ENCODE assay signal across 41 mouse cellular contexts in genomic region chr2:35419671-35420070, GRCm38 (mm10). TPM values are rescaled to one million over a fixed set of nuclear protein-coding genes. Genes with fewer than 3 reads are reported as not detected.
DNase-seq lines count a peak whose midpoint lies in the region; ATAC-seq and TF ChIP-seq lines count a peak whose summit lies in the region.
"Had no signal": no experiment of that assay in that cellular context is flagged by ENCODE, and none has a peak within 500 bp of the region (broad histone marks: within the 10 kb centered on the region; RNA-seq: fewer than 3 reads in every experiment).

No protein-coding gene starts in this region.

- no peaks in the 10 kb centered on the region for H3K9me3 ChIP-seq in midbrain, embryonic 11.5 days (ENCODE audit: control insufficient read depth, low read length)
- H3K9me3 ChIP-seq in midbrain, embryonic 14.5 days (ENCODE audit: control insufficient read depth, low read length): no peaks in the 10 kb centered on the region
- H3K9me3 ChIP-seq in liver, embryonic 14.5 days (ENCODE audit: control insufficient read depth, low read length): no peaks in the 10 kb centered on the region
- H3K9me3 ChIP-seq: forebrain, embryonic 13.5 days; neural tube, embryonic 15.5 days had no signal

- DNase-seq in midbrain, embryonic 11.5 days (ENCODE audit: low spot score, missing footprints): peak; percentile 44
- DNase-seq in midbrain, embryonic 14.5 days: no peak
- peak; percentile 58 to 61 (median 60) for DNase-seq in liver, embryonic 14.5 days (ENCODE audit: low read depth in 3 of 3, low spot score in 3 of 3)
- no peak for DNase-seq in left cerebral cortex, adult 18-20 months (ENCODE audit: low spot score in 2 of 2)
- DNase-seq in kidney, postnatal 14 days: no peak
- DNase-seq in left cerebral cortex, adult 11 months (ENCODE audit: low spot score): no peak
- DNase-seq: adrenal gland, adult 2 months; cerebellum, adult 18-20 months; cerebellum, postnatal 10 days; gastrocnemius, postnatal 25 days; heart, adult 11 months; kidney, adult 2 months; layer of hippocampus, postnatal 36 days; lung, embryonic 14.5 days; spleen, adult 18-20 months; thymus, adult 2 months; thymus, postnatal 4 days had no signal

- H3K9ac ChIP-seq in midbrain, embryonic 11.5 days (ENCODE audit: low read length): no peak overlapping the region
- no peak overlapping the region for H3K9ac ChIP-seq in midbrain, embryonic 14.5 days (replicated peaks; ENCODE audit: low read length)
- peak overlapping the region; percentile 18 for H3K9ac ChIP-seq in liver, embryonic 14.5 days (replicated peaks)
- H3K9ac ChIP-seq: embryonic facial prominence, embryonic 13.5 days; forebrain, embryonic 13.5 days; heart, embryonic 15.5 days; limb, embryonic 13.5 days; lung, embryonic 14.5 days; midbrain, embryonic 13.5 days; neural tube, embryonic 15.5 days had no signal

- 91% methylated on average over 2 of the region's 2 CpGs for WGBS in midbrain, embryonic 11.5 days
- WGBS in midbrain, embryonic 14.5 days: 93% methylated on average over 2 of the region's 2 CpGs
- WGBS in liver, embryonic 14.5 days (ENCODE audit: insufficient replicate concordance): 27% methylated on average over 2 of the region's 2 CpGs

- H3K4me1 ChIP-seq in midbrain, embryonic 11.5 days (ENCODE audit: control insufficient read depth, insufficient read depth, low read length): no peaks in the 10 kb centered on the region
- no peaks in the 10 kb centered on the region for H3K4me1 ChIP-seq in midbrain, embryonic 14.5 days (ENCODE audit: control insufficient read depth, insufficient read depth, low read length)
- H3K4me1 ChIP-seq in liver, embryonic 14.5 days (replicated peaks; ENCODE audit: control insufficient read depth in 2 of 2, insufficient read depth in 2 of 2, low read length in 1 of 2): peaks cover 43 to 47% of the 10 kb centered on the region in 2 experiments
- H3K4me1 ChIP-seq: forebrain, embryonic 13.5 days; limb, embryonic 13.5 days; midbrain, embryonic 13.5 days; neural tube, embryonic 15.5 days had no signal

- H3K27ac ChIP-seq in midbrain, embryonic 11.5 days (ENCODE audit: low read depth, low read length): no peak overlapping the region
- no peak overlapping the region for H3K27ac ChIP-seq in midbrain, embryonic 14.5 days (replicated peaks; ENCODE audit: low read depth, low read length)
- H3K27ac ChIP-seq in liver, embryonic 14.5 days: peak overlapping the region; percentile 66
- H3K27ac ChIP-seq: embryonic facial prominence, embryonic 13.5 days; forebrain, embryonic 13.5 days; heart, embryonic 10.5 days; heart, embryonic 15.5 days; kidney, postnatal 0 days; limb, embryonic 13.5 days; midbrain, embryonic 13.5 days; neural tube, embryonic 15.5 days had no signal

- no peak overlapping the region for H3K4me2 ChIP-seq in midbrain, embryonic 11.5 days
- no peak overlapping the region for H3K4me2 ChIP-seq in midbrain, embryonic 14.5 days (ENCODE audit: low read length)
- H3K4me2 ChIP-seq in liver, embryonic 14.5 days (ENCODE audit: low read depth): peak overlapping the region; percentile 47
- H3K4me2 ChIP-seq: embryonic facial prominence, embryonic 13.5 days; forebrain, embryonic 13.5 days; heart, embryonic 15.5 days; limb, embryonic 13.5 days; lung, embryonic 14.5 days; midbrain, embryonic 13.5 days; neural tube, embryonic 15.5 days had no signal

- H3K4me3 ChIP-seq in midbrain, embryonic 11.5 days (ENCODE audit: low read depth, low read length): no peak overlapping the region
- no peak overlapping the region for H3K4me3 ChIP-seq in midbrain, embryonic 14.5 days (replicated peaks; ENCODE audit: low read depth, low read length)
- no peak overlapping the region for H3K4me3 ChIP-seq in liver, embryonic 14.5 days (ENCODE audit: insufficient read depth in 1 of 2, low read depth in 2 of 2, low read length in 2 of 2)
- H3K4me3 ChIP-seq: embryonic facial prominence, embryonic 13.5 days; forebrain, embryonic 13.5 days; heart, embryonic 10.5 days; heart, embryonic 15.5 days; limb, embryonic 13.5 days; midbrain, embryonic 13.5 days; neural tube, embryonic 15.5 days had no signal

- TF ChIP-seq CTCF in liver, embryonic 14.5 days (IDR thresholded peaks at IDR 0.05; ENCODE audit: low read depth): no peak

- H3K36me3 ChIP-seq in midbrain, embryonic 11.5 days (ENCODE audit: control insufficient read depth, insufficient read depth, low read length): no peaks in the 10 kb centered on the region
- H3K36me3 ChIP-seq in midbrain, embryonic 14.5 days (ENCODE audit: control insufficient read depth, insufficient read depth, low read length): no peaks in the 10 kb centered on the region
- H3K36me3 ChIP-seq in liver, embryonic 14.5 days (replicated peaks; ENCODE audit: control insufficient read depth, insufficient read depth, low read depth): peaks cover 13% of the 10 kb centered on the region
- H3K36me3 ChIP-seq: midbrain, embryonic 13.5 days; neural tube, embryonic 15.5 days had no signal

- ATAC-seq in midbrain, embryonic 11.5 days (ENCODE audit: low FRiP score): no peak
- ATAC-seq in midbrain, embryonic 14.5 days (ENCODE audit: low FRiP score, low TSS enrichment): no peak
- peak; percentile 74 for ATAC-seq in erythroid progenitor cell, adult 5-6 weeks (replicated peaks; ENCODE audit: low FRiP score, poor library complexity, severe bottlenecking)
- peak; percentile 83 for ATAC-seq in liver, embryonic 14.5 days (ENCODE audit: insufficient read depth)
- ATAC-seq in megakaryocyte-erythroid progenitor cell, adult 5-6 weeks (replicated peaks; ENCODE audit: low FRiP score, low TSS enrichment, poor library complexity, severe bottlenecking): peak; percentile 78
- ATAC-seq: activated CD4-positive, CD25-positive, alpha-beta regulatory T cell, adult 4 months; forebrain, embryonic 13.5 days; hindbrain, embryonic 16.5 days; midbrain, embryonic 13.5 days had no signal

- peak; percentile 76 for TF ChIP-seq EP300 in liver, embryonic 14.5 days (IDR thresholded peaks at IDR 0.05; ENCODE audit: low read depth)

- H3K27me3 ChIP-seq in midbrain, embryonic 11.5 days (ENCODE audit: control insufficient read depth, insufficient read depth, low read length): no peaks in the 10 kb centered on the region
- no peaks in the 10 kb centered on the region for H3K27me3 ChIP-seq in midbrain, embryonic 14.5 days (ENCODE audit: control insufficient read depth, insufficient read depth, low read length)
- no peaks in the 10 kb centered on the region for H3K27me3 ChIP-seq in liver, embryonic 14.5 days (ENCODE audit: control insufficient read depth, insufficient read depth, low read length)
- H3K27me3 ChIP-seq: CH12.LX; embryonic facial prominence, embryonic 13.5 days; forebrain, embryonic 13.5 days; heart, embryonic 15.5 days; limb, embryonic 13.5 days; midbrain, embryonic 13.5 days; neural tube, embryonic 15.5 days had no signal

RNA-seq across cellular contexts. Expression of gene 4930402F06Rik, which starts 22.7 kb away (rescaled TPM):
- not detected in 2 replicates for polyA plus RNA-seq in midbrain, embryonic 11.5 days (2014; fragmentation: Nextera tagmentation; extraction: Ambion mirVana)
- not detected in 2 replicates for polyA plus RNA-seq in midbrain, embryonic 14.5 days (2014; fragmentation: Nextera tagmentation; extraction: Ambion mirVana)
- not detected in 2 replicates for total RNA-seq in erythroid progenitor cell, adult 5-6 weeks (2015; ENCODE audit: low replicate concordance)
- total RNA-seq in erythroid progenitor cell, adult 5-6 weeks (2017; ENCODE audit: low replicate concordance): not detected in 2 replicates
- polyA plus RNA-seq in liver, embryonic 14.5 days (2012; rRNA removed): not detected in 2 replicates
- polyA plus RNA-seq in liver, embryonic 14.5 days (2014; fragmentation: Nextera tagmentation; extraction: Ambion mirVana): not detected in 2 replicates
- not detected in 2 replicates for total RNA-seq in megakaryocyte-erythroid progenitor cell, adult 5-6 weeks (2014; fragmentation: Nextera tagmentation)
- not detected in 2 replicates for total RNA-seq in megakaryocyte-erythroid progenitor cell, adult 5-6 weeks (2017)
- not detected for total RNA-seq in left cerebral cortex, adult 18-20 months (2021)
- total RNA-seq: adrenal gland, adult 2 months; adrenal gland, postnatal 4 days; CH12.LX; common myeloid progenitor, adult 5-6 weeks; ES-E14; gastrocnemius, postnatal 25 days; heart, postnatal 25 days; layer of hippocampus, postnatal 36 days; left cerebral cortex, postnatal 36 days; megakaryocyte, adult 5-6 weeks; monocyte, adult 5-6 weeks had no signal
- polyA plus RNA-seq: activated CD4-positive, CD25-positive, alpha-beta regulatory T cell, adult 4 months; adrenal gland, adult 2 months; C2C12; embryonic facial prominence, embryonic 13.5 days; forebrain, embryonic 13.5 days; heart, embryonic 10.5 days; heart, embryonic 15.5 days; hindbrain, embryonic 11.5 days; hindbrain, embryonic 16.5 days; intestine, embryonic 14.5 days; kidney, adult 2 months; kidney, postnatal 0 days; large intestine, adult 2 months; limb, embryonic 13.5 days; lung, embryonic 14.5 days; midbrain, embryonic 13.5 days; neural tube, embryonic 15.5 days; thymus, adult 2 months had no signal

RNA-seq across cellular contexts. Expression of gene Ggta1, which starts 43.4 kb away (rescaled TPM):
- polyA plus RNA-seq in midbrain, embryonic 11.5 days (2014; fragmentation: Nextera tagmentation; extraction: Ambion mirVana): 6.3 TPM in 2 replicates
- 2.8 and 5.6 TPM in 2 replicates for polyA plus RNA-seq in midbrain, embryonic 14.5 days (2014; fragmentation: Nextera tagmentation; extraction: Ambion mirVana)
- 12.2 and 14.4 TPM in 2 replicates for total RNA-seq in erythroid progenitor cell, adult 5-6 weeks (2015; ENCODE audit: low replicate concordance)
- total RNA-seq in erythroid progenitor cell, adult 5-6 weeks (2017; ENCODE audit: low replicate concordance): 6.2 and 6.8 TPM in 2 replicates
- 4.4 and 6.3 TPM in 2 replicates for polyA plus RNA-seq in liver, embryonic 14.5 days (2012; rRNA removed)
- 7.0 and 7.6 TPM in 2 replicates for polyA plus RNA-seq in liver, embryonic 14.5 days (2014; fragmentation: Nextera tagmentation; extraction: Ambion mirVana)
- 8.4 and 13.4 TPM in 2 replicates for total RNA-seq in megakaryocyte-erythroid progenitor cell, adult 5-6 weeks (2014; fragmentation: Nextera tagmentation)
- 12.5 and 18.7 TPM in 2 replicates for total RNA-seq in megakaryocyte-erythroid progenitor cell, adult 5-6 weeks (2017)
- total RNA-seq in left cerebral cortex, adult 18-20 months (2021): 1 to 10 TPM; 3.3 to 3.6 TPM

RNA-seq across cellular contexts. Expression of gene 4930568D16Rik, which starts 52.1 kb away (rescaled TPM):
- polyA plus RNA-seq in midbrain, embryonic 11.5 days (2014; fragmentation: Nextera tagmentation; extraction: Ambion mirVana): not detected in 2 replicates
- not detected in 2 replicates for polyA plus RNA-seq in midbrain, embryonic 14.5 days (2014; fragmentation: Nextera tagmentation; extraction: Ambion mirVana)
- total RNA-seq in erythroid progenitor cell, adult 5-6 weeks (2015; ENCODE audit: low replicate concordance): not detected in 2 replicates
- total RNA-seq in erythroid progenitor cell, adult 5-6 weeks (2017; ENCODE audit: low replicate concordance): not detected in 2 replicates
- polyA plus RNA-seq in liver, embryonic 14.5 days (2012; rRNA removed): not detected in 2 replicates
- polyA plus RNA-seq in liver, embryonic 14.5 days (2014; fragmentation: Nextera tagmentation; extraction: Ambion mirVana): not detected in 2 replicates
- total RNA-seq in megakaryocyte-erythroid progenitor cell, adult 5-6 weeks (2014; fragmentation: Nextera tagmentation): not detected in 2 replicates
- total RNA-seq in megakaryocyte-erythroid progenitor cell, adult 5-6 weeks (2017): not detected in 2 replicates
- not detected for total RNA-seq in left cerebral cortex, adult 18-20 months (2021)
- total RNA-seq: adrenal gland, adult 2 months; adrenal gland, postnatal 4 days; CH12.LX; common myeloid progenitor, adult 5-6 weeks; ES-E14; gastrocnemius, postnatal 25 days; heart, postnatal 25 days; layer of hippocampus, postnatal 36 days; left cerebral cortex, postnatal 36 days; megakaryocyte, adult 5-6 weeks; monocyte, adult 5-6 weeks had no signal
- polyA plus RNA-seq: activated CD4-positive, CD25-positive, alpha-beta regulatory T cell, adult 4 months; adrenal gland, adult 2 months; C2C12; embryonic facial prominence, embryonic 13.5 days; forebrain, embryonic 13.5 days; heart, embryonic 10.5 days; heart, embryonic 15.5 days; hindbrain, embryonic 11.5 days; hindbrain, embryonic 16.5 days; intestine, embryonic 14.5 days; kidney, adult 2 months; kidney, postnatal 0 days; large intestine, adult 2 months; limb, embryonic 13.5 days; lung, embryonic 14.5 days; midbrain, embryonic 13.5 days; neural tube, embryonic 15.5 days; thymus, adult 2 months had no signal

Comparison
In these comparisons a context has a peak if more than half of its experiments do, and no peak if none do; other contexts are left out.
1. DNase-seq: peak in midbrain, embryonic 11.5 days (single experiment) and liver, embryonic 14.5 days (3 of 3); none in midbrain, embryonic 14.5 days (single experiment), left cerebral cortex, adult 18-20 months (0 of 2), kidney, postnatal 14 days (single experiment) and left cerebral cortex, adult 11 months (single experiment).
2. ATAC-seq: peak in erythroid progenitor cell, adult 5-6 weeks (single experiment), liver, embryonic 14.5 days (single experiment) and megakaryocyte-erythroid progenitor cell, adult 5-6 weeks (single experiment); none in midbrain, embryonic 11.5 days (single experiment) and midbrain, embryonic 14.5 days (single experiment).